Mouse (Mus musculus) urinary bladder, adult 2 months (tissue): Measurements from ENCODE around the gene Pank3. TPM values are rescaled to one million over a fixed set of nuclear protein-coding genes. Genes with fewer than 3 reads are reported as not detected.
"Not testable (repeated sequence)": the region's sequence is repeated elsewhere in the genome, so short reads cannot be mapped to it uniquely, and the experiment has no call there.

Source experiments
- DNase-seq: peaks from one replicate; pipeline ENCODE4 v3.0.0; 2022; ENCODE audit warnings: low spot score
- polyA plus RNA-seq: library from polyadenylated mRNA; depleted of rRNA; stranded (reverse); fragments of >200 nt; gene quantifications from 2 replicates; pipeline ENCODE4 v1.2.3, GENCODE M21; 2012

Gene Pank3
- polyA plus RNA-seq, 1 experiment = 17.9 TPM

DNA sequence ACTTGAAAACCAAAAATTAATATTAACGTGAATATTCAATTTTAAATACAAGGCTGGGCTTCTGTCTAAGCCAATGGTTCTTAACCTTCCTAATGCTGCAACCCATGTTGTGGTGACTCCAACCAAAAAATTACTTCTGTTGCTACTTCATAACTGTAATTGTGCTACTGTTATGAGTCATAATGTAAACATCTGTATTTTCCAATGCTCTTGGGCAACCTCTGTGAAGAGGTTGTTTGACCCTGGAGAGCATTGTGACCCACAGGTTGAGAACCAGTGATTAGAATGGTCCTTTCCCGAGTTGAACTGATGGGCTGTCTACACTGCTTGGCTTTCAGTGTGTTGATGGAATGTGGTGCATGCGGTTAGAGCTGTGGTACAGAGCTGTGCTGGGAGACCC is 7.2 kb downstream of the Pank3 start:
- no peak for DNase-seq

DNA sequence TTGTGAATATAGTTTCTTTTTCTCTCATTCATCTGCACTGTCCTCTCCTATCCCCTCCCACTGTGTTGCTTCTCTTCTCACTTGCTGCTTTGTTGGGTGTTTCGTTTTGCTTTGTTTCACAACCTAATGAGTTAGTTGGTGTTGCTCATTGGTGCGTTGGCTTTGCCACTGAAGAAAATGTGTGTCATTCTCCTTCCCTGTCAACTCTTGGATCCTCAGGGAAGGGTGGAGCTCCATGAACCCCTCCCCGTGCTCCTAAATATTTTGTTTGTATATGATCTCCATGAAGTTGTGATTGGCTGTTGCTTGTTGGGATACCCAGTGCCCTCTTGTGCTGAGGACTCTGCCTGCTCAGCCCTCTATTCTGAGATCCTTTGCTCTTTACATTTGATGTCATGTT is 11.1 kb downstream of the Pank3 start:
- no peak for DNase-seq

- DNase-seq = no peak
These were observed 13.2 kb downstream of the Pank3 start for GRCm38 (mm10) chr11:35782444-35782843.

GRCm38 (mm10) chr11:35783038-35783437 is 13.8 kb downstream of the Pank3 start:
- no peak for DNase-seq

DNA sequence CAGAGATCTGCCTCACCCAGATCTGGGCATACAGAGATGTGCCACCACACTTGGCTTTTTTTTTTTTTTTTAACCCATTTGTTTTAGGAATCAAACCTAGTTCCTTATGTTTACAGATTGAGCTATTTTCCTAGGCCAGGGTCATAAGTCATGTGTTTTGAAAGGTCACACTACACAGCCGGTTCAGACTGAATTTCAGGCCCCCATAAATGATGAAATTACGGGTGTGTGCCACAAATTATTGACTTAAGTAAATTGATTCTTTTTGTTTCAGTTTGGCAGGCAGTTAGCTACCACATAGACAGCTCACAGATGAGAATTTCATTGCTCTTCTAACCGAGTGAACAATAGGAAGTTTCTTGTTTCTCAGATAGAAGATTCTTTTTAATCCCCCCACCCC is 14.7 kb downstream of the Pank3 start:
- no peak for DNase-seq

GRCm38 (mm10) chr11:35784537-35784936 is 15.3 kb downstream of the Pank3 start:
- no peak for DNase-seq

- no peak for DNase-seq
These were observed 19.2 kb downstream of the Pank3 start for GRCm38 (mm10) chr11:35788443-35788842.

GRCm38 (mm10) chr11:35792800-35793199 is 23.5 kb downstream of the Pank3 start:
- DNase-seq = not testable (repeated sequence)

DNA sequence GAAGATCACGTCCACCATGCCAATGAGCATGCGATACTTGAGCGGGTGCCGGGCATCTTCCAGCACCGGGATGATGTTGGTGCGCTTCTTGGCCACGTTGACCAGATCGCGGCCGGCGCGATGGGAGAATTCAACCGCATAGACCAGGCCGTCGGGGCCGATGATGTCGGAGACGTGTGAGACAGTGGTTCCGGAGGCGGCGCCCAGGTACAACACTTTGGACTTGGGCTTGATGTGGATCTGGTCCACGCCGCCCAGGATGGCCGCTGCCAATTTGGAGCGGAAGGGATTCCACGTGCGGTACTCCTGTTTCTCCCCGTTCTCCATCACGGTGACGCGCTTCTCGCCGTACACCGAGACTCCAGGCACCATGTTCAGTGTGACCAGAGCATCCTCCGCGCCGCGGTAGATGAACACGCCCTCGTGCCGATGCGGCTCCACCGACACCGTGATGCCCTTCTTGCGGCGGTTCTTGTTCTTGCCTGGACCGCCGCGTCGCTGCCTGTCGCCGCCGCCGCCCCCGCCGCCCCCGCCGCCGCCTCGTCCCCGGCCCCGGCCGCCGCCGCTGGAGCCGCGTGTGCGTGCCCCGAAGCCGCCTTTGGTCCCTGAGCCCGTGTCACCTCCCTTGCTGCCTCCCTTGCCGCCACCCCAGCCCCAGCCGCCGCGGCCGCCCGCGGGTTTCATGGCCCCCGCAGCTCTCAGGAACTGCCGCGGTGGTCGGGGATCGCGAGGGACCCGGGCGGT is 28.6 kb downstream of the Pank3 start:
- no peak for DNase-seq

- DNase-seq = no peak
These were observed 29.2 kb downstream of the Pank3 start for GRCm38 (mm10) chr11:35798495-35798820.

DNA sequence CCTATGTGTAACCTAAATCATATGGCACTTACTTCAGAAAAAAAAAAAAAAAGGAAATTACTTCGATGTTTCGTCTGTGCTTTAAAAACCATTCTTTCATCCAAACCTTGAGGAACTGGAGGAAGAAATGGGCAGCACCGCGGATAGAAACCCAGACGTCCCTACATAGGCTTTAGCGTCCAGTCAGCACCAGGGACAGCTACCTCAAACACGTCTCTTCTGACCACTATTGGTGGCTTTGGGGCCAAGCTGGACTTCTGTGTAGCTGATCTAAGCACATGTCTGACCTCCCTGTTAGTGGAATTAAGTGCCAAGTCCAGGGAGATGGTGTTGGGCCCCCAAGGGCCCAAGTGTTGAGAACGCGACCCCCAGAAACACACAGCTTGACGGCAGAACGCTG is 29.6 kb downstream of the Pank3 start, which contains the start of gene Fbll1:
Gene Fbll1, minus strand, starts transcription at position 11 of the 400 bp plus-strand sequence.
- DNase-seq = no peak

DNA sequence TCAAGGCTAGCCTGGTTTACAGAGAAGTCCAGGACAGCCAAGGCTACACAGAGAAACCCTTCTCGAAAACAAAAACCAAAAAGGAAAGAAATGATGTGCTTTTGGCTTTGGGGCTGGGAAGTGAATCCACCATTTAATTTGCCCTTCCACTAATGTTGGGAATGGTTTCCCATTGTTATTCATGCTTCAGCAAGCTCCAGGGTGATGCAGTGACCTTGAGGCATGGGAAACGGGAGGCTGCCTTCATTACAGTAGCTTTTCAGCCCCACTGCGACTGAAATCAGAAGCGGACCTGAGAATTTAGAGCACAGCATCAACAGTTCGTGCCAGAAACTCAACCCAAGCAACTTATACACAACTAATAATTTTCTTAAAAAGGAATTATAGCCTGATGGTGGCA is 32.0 kb downstream of the Pank3 start:
- no peak for DNase-seq

DNA sequence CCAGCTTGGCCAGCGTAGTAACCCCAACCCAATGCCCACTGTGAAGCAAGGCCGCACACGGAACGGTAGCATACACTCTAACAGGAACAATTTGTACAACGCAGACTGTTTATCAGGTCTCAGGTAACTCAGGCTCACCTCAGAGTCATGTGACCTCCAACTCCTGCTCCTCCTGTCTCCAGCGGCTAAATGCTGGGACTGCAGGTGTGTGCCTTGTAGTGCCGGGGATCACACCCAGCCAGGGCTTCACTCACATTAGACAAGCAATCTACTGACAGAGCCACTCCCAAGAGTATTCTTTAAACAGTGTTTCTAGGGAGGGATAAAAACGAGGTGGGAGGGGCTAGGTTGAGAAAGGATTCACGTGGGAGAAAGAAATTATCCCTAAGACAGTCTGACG is 42.2 kb downstream of the Pank3 start:
- DNase-seq = no peak

- DNase-seq = no peak
These were observed 47.0 kb downstream of the Pank3 start for GRCm38 (mm10) chr11:35816316-35816715.

- no peak for DNase-seq
These were observed 58.4 kb downstream of the Pank3 start for GRCm38 (mm10) chr11:35827714-35828113.

DNA sequence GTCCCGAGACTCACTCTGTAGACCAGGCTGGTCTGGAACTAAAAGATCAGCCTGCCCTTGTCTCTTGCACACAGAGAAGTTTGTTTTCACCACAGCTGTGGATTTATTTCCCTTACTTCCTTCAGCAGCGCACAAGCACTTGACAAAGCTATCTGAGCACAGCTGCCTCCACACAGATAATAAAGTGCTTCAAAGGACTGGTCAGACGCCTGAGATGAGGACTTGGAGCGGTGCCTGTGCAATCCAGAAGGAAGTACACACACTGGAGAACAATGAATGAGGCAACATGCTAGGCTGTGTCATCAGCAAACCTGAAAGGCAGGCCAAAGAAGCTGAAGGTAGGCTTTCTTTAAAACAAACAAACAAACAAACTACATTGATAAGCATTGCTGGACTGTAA is 62.9 kb downstream of the Pank3 start:
- DNase-seq = no peak

- DNase-seq = no peak
These were observed 64.0 kb downstream of the Pank3 start for GRCm38 (mm10) chr11:35833270-35833669.

DNA sequence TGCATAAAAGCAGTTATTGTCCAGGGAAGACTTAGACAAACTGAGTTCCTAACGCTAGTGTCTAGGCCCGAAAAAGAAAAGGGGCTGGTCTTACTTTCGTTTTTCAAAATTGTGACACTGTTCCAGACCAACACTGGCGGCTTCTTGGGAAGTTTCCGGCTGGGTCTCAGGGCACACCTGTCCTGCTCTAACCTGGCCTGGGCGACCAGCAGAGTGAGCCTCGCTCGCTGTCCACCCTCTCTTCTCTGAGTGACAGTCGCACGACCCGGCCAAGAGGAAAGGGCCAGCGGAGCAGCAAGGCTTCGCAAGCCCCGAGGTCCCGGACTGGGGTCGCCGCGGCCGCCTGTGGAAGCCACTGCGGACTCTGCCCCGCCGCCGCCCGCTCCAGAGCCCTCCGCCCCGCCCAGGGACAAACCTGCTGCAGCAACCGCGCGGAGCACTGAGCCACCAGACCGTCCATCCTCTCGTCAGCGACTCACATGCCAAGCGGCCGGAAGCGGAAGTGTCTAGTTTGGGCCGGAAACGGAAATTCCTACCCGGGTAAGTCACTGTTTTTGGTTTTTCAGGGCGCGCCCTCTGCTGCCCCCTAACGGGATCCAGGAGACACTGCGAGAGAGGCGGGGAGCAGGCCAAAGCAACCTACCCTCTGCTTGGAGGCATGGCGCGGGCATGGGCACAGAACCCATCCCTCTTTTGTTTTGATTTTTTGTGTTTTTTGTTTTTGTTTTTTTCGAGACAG is 64.9 kb downstream of the Pank3 start, which contains the start of gene Rars:
Gene Rars, minus strand, starts transcription at position 485 of the 739 bp plus-strand sequence.
- DNase-seq = peak; percentile 80

GRCm38 (mm10) chr11:35837156-35838126 is 68.2 kb downstream of the Pank3 start:
- DNase-seq = no peak

GRCm38 (mm10) chr11:35838345-35839338 is 69.4 kb downstream of the Pank3 start:
- peak; percentile 66 for DNase-seq

- DNase-seq = no peak
These were observed 71.0 kb downstream of the Pank3 start for GRCm38 (mm10) chr11:35840282-35840681.
